Mouse (Mus musculus) thymus, adult 2 months (tissue): Measurements from ENCODE around the gene Btbd8.

ENCODE experiments used
- CTCF ChIP-seq: fragments of 200-500 bp; IDR thresholded peaks from 2 replicates; pipeline ENCODE4 v1.5.1; 2012; ENCODE audit warnings: mild to moderate bottlenecking, control low read depth, low read length, moderate library complexity, borderline replicate concordance; ENCODE audit not compliant: control insufficient read depth, poor library complexity, insufficient read depth; ENCODE audit errors: extremely low read depth
- POLR2A ChIP-seq: fragments of 200-500 bp; IDR thresholded peaks from 2 replicates; pipeline ENCODE4 v1.6.1; 2012; ENCODE audit warnings: mild to moderate bottlenecking, low read length, control low read depth, moderate library complexity; ENCODE audit not compliant: control insufficient read depth, poor library complexity, insufficient read depth; ENCODE audit errors: extremely low read depth

- no peak for TF ChIP-seq CTCF
- no peak for TF ChIP-seq POLR2A
Measured at GRCm38 (mm10) chr5:107494759-107495158, 57.0 kb downstream of the Btbd8 start.
